Mouse (Mus musculus) CD4-positive, CD25-positive, alpha-beta regulatory T cell (primary cell): ENCODE measurements around the gene Map4k5. TPM values are rescaled to one million over a fixed set of nuclear protein-coding genes. Genes with fewer than 3 reads are reported as not detected.

ENCODE experiments used
- polyA plus RNA-seq: library from polyadenylated mRNA; unstranded; fragments of 100-300 nt; shearing (Covaris generic); gene quantifications from one replicate; pipeline ENCODE4 v1.2.1, GENCODE M21; 2017

The Map4k5 gene
- polyA plus RNA-seq, result 11.5 TPM

GRCm38 (mm10) chr12:69892371-69893251 is at the start of gene Map4k5, which contains the start of gene Atl1:
TSS of gene Map4k5 (minus strand) at chr12:69893200.
TSS of gene Atl1 (plus strand) at chr12:69892614.

GRCm38 (mm10) chr12:69790530-69791505 is 102.2 kb downstream of the Map4k5 start, which contains the start of gene Cdkl1:
TSS of gene Cdkl1 (minus strand) at chr12:69791267.

Other genes starting within 250 kb of the Map4k5 start
- 16.9 TPM for gene Sos2, start 211.3 kb downstream of the Map4k5 start, polyA plus RNA-seq
- 7.1 TPM for gene L2hgdh, start 168.3 kb downstream of the Map4k5 start, polyA plus RNA-seq
- 27.7 TPM for gene Atp5s, start 168.2 kb downstream of the Map4k5 start, polyA plus RNA-seq
- gene Cdkl1, start 101.9 kb downstream of the Map4k5 start, polyA plus RNA-seq, result not detected
- 0.75 TPM for gene Atl1, start 586 bp downstream of the Map4k5 start, polyA plus RNA-seq
- 9.4 TPM for gene Sav1, start 93.8 kb upstream of the Map4k5 start, polyA plus RNA-seq
- 48.3 TPM for gene Nin, start 220.5 kb upstream of the Map4k5 start, polyA plus RNA-seq